Mouse (Mus musculus) testis, adult 2 months (tissue): ENCODE measurements around the gene Ubxn1.
"Not testable (repeated sequence)": the region's sequence is repeated elsewhere in the genome, so short reads cannot be mapped to it uniquely, and the experiment has no call there.

ENCODE experiments used
- CTCF ChIP-seq: fragments of 200-500 bp; IDR thresholded peaks from 2 replicates; pipeline ENCODE4 v1.5.1; 2012; ENCODE audit warnings: low read depth, mild to moderate bottlenecking, inconsistent platforms, low read length, moderate library complexity; ENCODE audit not compliant: control insufficient read depth, insufficient read depth, insufficient replicate concordance
- POLR2A ChIP-seq: fragments of 200-500 bp; IDR thresholded peaks from 2 replicates; pipeline ENCODE4 v1.6.1; 2012; ENCODE audit warnings: low read depth, mild to moderate bottlenecking, inconsistent platforms, low read length, moderate library complexity; ENCODE audit not compliant: control insufficient read depth

- not testable (repeated sequence) for TF ChIP-seq POLR2A, CTCF
Measured at GRCm38 (mm10) chr19:8896231-8896630, 24.9 kb downstream of the Ubxn1 start.
